Mouse (Mus musculus) kidney, embryonic 14.5 days (tissue): ENCODE data around the gene Slc2a3. TPM values are rescaled to one million over a fixed set of nuclear protein-coding genes. Genes with fewer than 3 reads are reported as not detected.

Experiments used
- ATAC-seq: fragments of 200-750 bp; cut with Nextera tagmentation; 2 replicates; pipeline ENCODE4 v1.8.0; 2017; ENCODE audit warnings: moderate number of reproducible peaks, mild to moderate bottlenecking, moderate TSS enrichment, moderate library complexity; ENCODE audit not compliant: low FRiP score, low TSS enrichment
- H3K27ac ChIP-seq: fragments of 300-500 bp; sonication (generic); 2 replicates; pipeline ENCODE4 v1.5.1; 2014; ENCODE audit warnings: low read depth, mild to moderate bottlenecking, low read length, moderate library complexity, mixed read lengths
- H3K27me3 ChIP-seq: fragments of 300-500 bp; sonication (generic); 2 replicates; pipeline ENCODE4 v1.6.1; 2014; ENCODE audit warnings: mild to moderate bottlenecking, low read length; ENCODE audit not compliant: control insufficient read depth, insufficient read depth
- H3K36me3 ChIP-seq: fragments of 300-500 bp; sonication (generic); 2 replicates; pipeline ENCODE4 v1.6.1; 2014; ENCODE audit warnings: low read length, mixed read lengths; ENCODE audit not compliant: control insufficient read depth, insufficient read depth
- H3K4me1 ChIP-seq: fragments of 300-500 bp; sonication (generic); 2 replicates; pipeline ENCODE4 v1.6.1; 2014; ENCODE audit warnings: low read length, mixed read lengths; ENCODE audit not compliant: control insufficient read depth, insufficient read depth
- H3K4me2 ChIP-seq: fragments of 300-500 bp; sonication (generic); replicated peaks from 2 replicates; pipeline ENCODE4 v1.6.1; 2014; ENCODE audit warnings: low read depth, mild to moderate bottlenecking, low read length
- H3K4me3 ChIP-seq: fragments of 300-500 bp; sonication (generic); 2 replicates; pipeline ENCODE4 v1.5.1; 2014; ENCODE audit warnings: mild to moderate bottlenecking, low read length
- H3K9ac ChIP-seq: fragments of 300-500 bp; sonication (generic); 2 replicates; pipeline ENCODE4 v1.6.1; 2014; ENCODE audit warnings: low read depth, mild to moderate bottlenecking, low read length, moderate library complexity
- H3K9me3 ChIP-seq: fragments of 300-500 bp; sonication (generic); 2 replicates; pipeline ENCODE4 v1.6.1; 2016; ENCODE audit warnings: low read length; ENCODE audit not compliant: control insufficient read depth
- whole genome bisulfite sequencing: fragments of 180-500 bp; shearing (Covaris S2); extraction: QIAGEN DNeasy Blood & Tissue Kit; methylation state at CpG from one replicate; pipeline ENCODE4 v1.1.7; 2014; 5-methylcytosine and 5-hydroxymethylcytosine counted together
- polyA plus RNA-seq: library from polyadenylated mRNA; unstranded; fragments of >200 nt; fragmentation: Nextera tagmentation; extraction: Ambion mirVana; gene quantifications from 2 replicates; pipeline ENCODE4 v1.2.1, GENCODE M21; 2014

Slc2a3 gene
- 2.9 and 5.8 TPM in 2 replicates for polyA plus RNA-seq

DNA sequence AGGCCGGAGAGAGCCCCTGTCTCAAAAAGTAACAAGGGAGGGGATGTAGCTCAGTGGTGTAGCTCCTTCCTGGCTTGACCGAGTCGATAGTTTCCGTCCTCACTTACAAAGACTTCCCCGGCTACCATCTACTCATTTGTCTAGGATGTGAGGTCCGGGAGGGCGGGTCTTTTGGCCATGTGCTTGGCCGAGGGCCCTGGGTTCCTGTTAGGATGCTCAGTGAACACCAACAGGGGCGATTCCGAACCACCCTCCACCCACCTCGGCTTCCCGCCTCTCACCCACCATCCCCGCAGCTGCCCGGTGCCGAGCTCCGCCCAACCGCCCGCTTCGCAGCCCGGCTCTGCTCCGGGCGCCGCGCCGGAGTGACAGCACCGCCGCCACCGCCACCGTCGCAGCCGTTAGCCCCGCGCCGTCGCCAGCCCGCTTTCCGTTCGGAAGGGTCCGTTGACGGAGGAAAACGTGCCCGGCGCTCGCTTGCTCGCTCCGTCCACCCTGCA is at the start of gene Slc2a3:
TSS of gene Slc2a3 (minus strand) at position 340 of the 500 bp plus-strand sequence.
- peak within 1 kb of the TSS; percentile 54 for H3K4me3 ChIP-seq
- H3K9ac ChIP-seq, result peak within 1 kb of the TSS; percentile 69
- H3K36me3 ChIP-seq, result no peaks in the 10 kb centered on the region
- H3K4me2 ChIP-seq, result peak within 1 kb of the TSS; percentile 94
- H3K27me3 ChIP-seq, result peaks cover 7% of the 10 kb centered on the region
- H3K4me1 ChIP-seq, result no peaks in the 10 kb centered on the region
- H3K9me3 ChIP-seq, result no peaks in the 10 kb centered on the region
- WGBS, result under 1% methylated on average over 40 of the region's 46 CpGs
- no peak within 1 kb of the TSS for H3K27ac ChIP-seq
- peak; percentile 73 for ATAC-seq

DNA sequence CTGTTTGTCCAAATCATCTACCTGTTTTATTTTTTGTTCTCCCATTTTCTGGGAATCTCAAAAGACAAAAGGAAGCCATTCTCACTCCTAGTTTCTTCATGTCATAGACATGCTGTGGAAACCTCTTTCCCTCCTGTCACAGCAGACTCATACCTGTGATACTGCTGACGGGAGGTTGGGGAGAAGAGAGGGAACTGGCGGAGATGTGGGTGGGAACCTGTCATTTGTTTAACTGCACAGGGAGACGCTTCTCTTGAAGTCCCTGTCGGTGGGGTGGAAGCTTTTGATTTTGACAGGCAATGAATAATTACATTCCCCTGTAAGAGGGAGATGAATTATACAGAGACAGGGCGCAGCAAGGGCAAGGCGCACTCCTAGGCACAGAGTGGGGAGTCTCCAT is 42.3 kb upstream of the Slc2a3 start:
- Histone ChIP-seq H3K9ac (no peak overlapping the region), H3K27me3 (no peaks in the 10 kb centered on the region), H3K9me3 (no peaks in the 10 kb centered on the region), H3K4me3 (no peak overlapping the region), H3K4me1 (no peaks in the 10 kb centered on the region), H3K27ac (no peak overlapping the region), H3K4me2 (no peak overlapping the region), H3K36me3 (peaks cover 42% of the 10 kb centered on the region)
- WGBS, result 72% methylated on average over 6 of the region's 6 CpGs
- no peak for ATAC-seq

DNA sequence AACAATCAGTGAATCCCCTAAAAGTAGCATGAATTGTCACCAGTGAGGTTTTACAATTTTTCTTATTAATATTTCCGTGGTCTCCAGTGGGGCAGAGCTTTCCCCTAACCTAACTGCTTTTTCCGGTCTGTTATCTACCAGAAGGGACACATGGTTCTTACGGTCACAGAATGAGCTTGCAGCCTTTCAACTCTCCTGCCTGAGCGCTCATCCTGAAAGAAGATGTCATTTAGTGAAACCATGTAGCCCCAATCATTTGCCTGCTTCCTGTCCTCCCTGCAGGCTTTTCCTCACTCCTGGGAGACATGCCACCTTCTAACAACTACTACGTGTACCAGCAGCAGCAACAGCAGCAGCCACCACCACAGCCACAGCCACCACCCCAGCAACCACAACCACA is 36.1 kb upstream of the Slc2a3 start:
- WGBS, result 82% methylated on average over 5 of the region's 5 CpGs
- Histone ChIP-seq H3K4me1 (no peaks in the 10 kb centered on the region), H3K27me3 (no peaks in the 10 kb centered on the region), H3K9ac (no peak overlapping the region), H3K27ac (no peak overlapping the region), H3K36me3 (peaks cover 78% of the 10 kb centered on the region), H3K9me3 (peaks cover 6% of the 10 kb centered on the region), H3K4me3 (no peak overlapping the region), H3K4me2 (no peak overlapping the region)
- ATAC-seq, result no peak

DNA sequence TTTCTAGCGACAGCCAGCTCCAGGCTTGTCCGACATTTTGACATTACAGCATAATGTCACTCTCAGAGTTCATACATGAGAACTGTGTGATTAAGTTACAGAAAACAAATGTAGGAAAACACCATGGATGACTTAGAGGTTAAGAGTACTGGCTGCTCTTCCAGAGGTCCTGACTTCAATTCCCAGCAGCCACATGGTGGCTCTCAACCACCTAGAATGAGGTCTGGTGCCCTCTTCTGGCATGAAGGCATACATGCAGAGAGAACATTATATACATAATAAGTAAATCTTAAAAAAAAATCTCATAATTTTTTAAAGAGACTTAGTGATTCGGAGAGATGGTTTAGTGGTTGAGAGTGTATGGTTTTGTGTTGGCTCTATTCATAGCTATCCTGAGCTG is 35.5 kb upstream of the Slc2a3 start:
- H3K36me3 ChIP-seq, result peaks cover 82% of the 10 kb centered on the region
- WGBS, result 93% methylated on average over 3 of the region's 3 CpGs
- no peak for ATAC-seq

DNA sequence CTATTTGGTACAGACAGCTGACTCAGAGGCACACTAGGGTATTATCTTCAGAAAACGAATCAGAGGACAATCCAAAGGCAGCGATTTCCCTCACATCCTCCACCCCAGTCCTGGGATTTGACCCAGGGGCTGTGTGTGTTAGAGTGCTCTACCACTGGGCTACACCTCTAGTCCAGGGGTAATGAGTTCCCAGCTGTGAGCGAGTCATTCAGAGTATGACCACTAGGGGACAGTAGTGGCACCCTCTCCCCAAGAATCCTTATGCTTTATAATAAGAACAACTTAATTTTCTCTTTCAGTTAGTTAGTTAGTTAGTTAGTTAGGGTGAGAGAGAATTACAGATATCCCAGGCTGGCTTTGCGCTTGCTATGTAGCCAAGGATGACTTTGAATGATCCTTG is 32.9 kb upstream of the Slc2a3 start:
- 77% methylated on average over 4 of the region's 4 CpGs for WGBS
- Histone ChIP-seq H3K9ac (no peak overlapping the region), H3K36me3 (peaks cover 75% of the 10 kb centered on the region)

More for the DNA sequence above, 35.5 kb upstream of the Slc2a3 start:
- no peak overlapping the region for H3K4me2 ChIP-seq
- no peaks in the 10 kb centered on the region for H3K4me1 ChIP-seq
- H3K27ac ChIP-seq, result no peak overlapping the region
- no peak overlapping the region for H3K9ac ChIP-seq
- no peak overlapping the region for H3K4me3 ChIP-seq
- H3K27me3 ChIP-seq, result no peaks in the 10 kb centered on the region
- H3K9me3 ChIP-seq, result peaks cover 6% of the 10 kb centered on the region

DNA sequence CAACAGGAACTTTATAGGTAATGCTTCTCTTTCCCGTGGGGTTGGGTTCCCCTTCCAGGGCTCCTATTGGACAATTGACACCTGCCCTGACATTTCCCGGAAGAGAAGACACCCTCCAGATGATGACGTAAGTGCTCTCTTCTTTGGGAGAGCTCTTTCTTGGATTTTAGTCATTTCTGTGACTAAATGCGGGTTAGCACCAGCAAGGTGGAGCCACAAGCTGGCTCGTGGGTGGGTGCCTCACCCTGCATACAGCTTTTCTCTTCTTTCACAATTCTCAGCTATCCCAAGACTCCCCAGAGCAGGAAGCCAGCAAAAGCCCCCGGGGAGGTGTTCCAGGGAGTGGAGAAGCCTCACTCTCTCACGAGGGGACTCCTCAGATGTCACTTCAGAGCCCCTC is 31.4 kb upstream of the Slc2a3 start:
- no peak overlapping the region for H3K27ac ChIP-seq
- H3K4me1 ChIP-seq, result no peaks in the 10 kb centered on the region
- H3K9ac ChIP-seq, result no peak overlapping the region
- 76% methylated on average over 7 of the region's 7 CpGs for WGBS
- peaks cover 6% of the 10 kb centered on the region for H3K9me3 ChIP-seq
- ATAC-seq, result no peak
- peaks cover 62% of the 10 kb centered on the region for H3K36me3 ChIP-seq
- no peak overlapping the region for H3K4me2 ChIP-seq
- no peak overlapping the region for H3K4me3 ChIP-seq
- H3K27me3 ChIP-seq, result no peaks in the 10 kb centered on the region

More for the DNA sequence above, 32.9 kb upstream of the Slc2a3 start:
- no peaks in the 10 kb centered on the region for H3K4me1 ChIP-seq
- no peak overlapping the region for H3K27ac ChIP-seq
- no peak overlapping the region for H3K4me2 ChIP-seq
- H3K9me3 ChIP-seq, result peaks cover 6% of the 10 kb centered on the region
- H3K27me3 ChIP-seq, result no peaks in the 10 kb centered on the region
- H3K4me3 ChIP-seq, result no peak overlapping the region
- 0 out of 2 replicates have a peak, but pooled peaks have one; percentile 48 for ATAC-seq

DNA sequence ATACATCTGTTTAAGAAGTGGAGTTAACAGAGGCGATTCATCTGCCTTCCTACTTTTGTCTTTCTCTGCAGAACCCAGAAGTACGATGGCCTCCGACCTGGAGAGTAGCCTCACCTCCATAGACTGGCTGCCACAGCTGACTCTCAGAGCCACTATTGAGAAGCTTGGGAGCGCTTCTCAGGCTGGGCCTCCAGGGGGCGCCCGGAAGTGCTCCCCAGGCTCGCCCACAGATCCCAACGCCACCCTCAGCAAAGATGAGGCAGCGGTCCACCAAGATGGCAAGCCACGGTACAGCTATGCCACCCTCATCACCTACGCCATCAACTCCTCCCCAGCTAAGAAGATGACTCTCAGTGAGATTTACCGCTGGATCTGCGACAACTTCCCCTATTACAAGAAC is 26.6 kb upstream of the Slc2a3 start:
- H3K4me2 ChIP-seq, result no peak overlapping the region
- H3K4me3 ChIP-seq, result no peak overlapping the region
- H3K27ac ChIP-seq, result no peak overlapping the region
- H3K36me3 ChIP-seq, result peaks cover 24% of the 10 kb centered on the region
- no peak for ATAC-seq
- no peak overlapping the region for H3K9ac ChIP-seq
- H3K4me1 ChIP-seq, result peaks cover 13% of the 10 kb centered on the region
- no peaks in the 10 kb centered on the region for H3K27me3 ChIP-seq
- no peaks in the 10 kb centered on the region for H3K9me3 ChIP-seq
- 44% methylated on average over 13 of the region's 13 CpGs for WGBS

DNA sequence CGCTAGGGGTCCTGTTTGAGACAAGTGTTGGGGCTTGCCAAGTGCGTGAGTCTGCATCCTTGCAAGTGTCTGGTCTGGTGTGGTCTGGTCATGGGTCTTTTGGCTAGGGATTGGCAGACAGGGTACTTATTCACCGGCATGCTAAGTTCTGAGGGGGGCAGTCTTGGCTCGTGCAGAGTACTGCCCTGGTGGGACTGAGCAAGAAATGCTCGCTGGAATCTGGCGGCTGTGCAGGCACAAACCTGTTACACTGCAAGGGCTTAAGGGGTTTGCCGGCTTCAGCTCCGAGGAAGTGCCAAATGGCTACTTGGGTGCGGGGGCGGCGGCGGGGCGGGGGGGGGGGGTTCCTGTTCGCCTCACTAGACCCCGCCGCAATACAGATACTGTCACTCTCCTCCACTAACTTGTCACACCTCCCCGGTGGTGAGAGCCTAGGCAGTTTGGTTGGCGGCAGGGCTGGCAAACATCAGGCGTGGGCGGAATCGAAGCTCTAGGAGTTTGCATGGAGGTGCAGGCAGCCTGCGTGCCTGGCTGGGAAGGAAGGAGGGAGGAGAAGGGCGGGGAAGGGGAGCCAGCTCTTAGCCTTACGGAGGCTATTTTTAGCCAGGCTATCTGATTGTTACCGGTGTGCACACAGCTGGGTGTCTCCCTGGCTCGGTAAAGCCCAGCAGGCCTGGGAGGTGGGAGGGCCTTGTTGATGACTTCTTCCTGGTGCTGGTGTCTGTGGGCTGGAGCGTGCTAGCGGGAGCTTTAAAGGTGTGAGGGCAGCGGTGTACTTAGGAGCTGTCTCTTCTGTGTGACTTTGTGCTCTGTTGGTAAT is 24.7 kb upstream of the Slc2a3 start:
- Histone ChIP-seq H3K27me3 (no peaks in the 10 kb centered on the region), H3K36me3 (peaks cover 11% of the 10 kb centered on the region; the same call in 1 of the 2 replicates), H3K4me3 (peak overlapping the region; percentile 36), H3K4me1 (peaks cover 27% of the 10 kb centered on the region), H3K9ac (peak overlapping the region; percentile 60), H3K4me2 (peak overlapping the region; percentile 88), H3K9me3 (no peaks in the 10 kb centered on the region), H3K27ac (peak overlapping the region; percentile 32; the same call in 1 of the 2 replicates)
- WGBS, result 1% methylated on average over 27 of the region's 29 CpGs
- peak; percentile 86 for ATAC-seq

DNA sequence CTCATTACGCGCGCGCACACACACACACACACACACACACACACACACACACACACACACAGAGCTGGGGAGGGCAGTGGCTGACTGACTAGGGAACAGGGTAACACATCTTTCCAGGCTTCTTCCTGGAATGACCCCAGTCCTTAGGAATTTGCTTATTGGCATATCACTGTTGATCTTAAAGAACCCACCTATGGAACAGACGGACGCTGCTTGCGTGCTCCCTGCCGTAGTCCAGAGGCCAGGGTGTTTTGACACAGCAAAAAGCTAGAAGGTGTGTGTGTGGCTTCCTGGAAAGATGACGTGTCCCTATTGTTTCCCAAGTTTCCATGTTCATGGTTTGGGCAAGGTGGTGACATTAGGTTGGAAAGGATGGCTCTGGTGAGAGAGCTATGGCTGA is 23.7 kb upstream of the Slc2a3 start:
- peaks cover 34% of the 10 kb centered on the region for H3K4me1 ChIP-seq
- H3K4me2 ChIP-seq, result no peak overlapping the region
- no peak overlapping the region for H3K4me3 ChIP-seq
- H3K27me3 ChIP-seq, result no peaks in the 10 kb centered on the region
- peaks cover 4% of the 10 kb centered on the region; the same call in 1 of the 2 replicates for H3K36me3 ChIP-seq
- WGBS, result 92% methylated on average over 8 of the region's 9 CpGs
- H3K9ac ChIP-seq, result no peak overlapping the region
- H3K9me3 ChIP-seq, result no peaks in the 10 kb centered on the region
- no peak overlapping the region for H3K27ac ChIP-seq
- no peak for ATAC-seq
